Mouse (Mus musculus): Measurements from ENCODE around the gene Kctd15. TPM values are rescaled to one million over a fixed set of nuclear protein-coding genes. Genes with fewer than 3 reads are reported as not detected.

Kctd15 gene
- polyA plus RNA-seq, 1 experiment from 2014 or later: 7.4 TPM

- Histone ChIP-seq H3K9ac (replicated peaks; ENCODE audit: low read depth) (no peak overlapping the region), H3K27ac (ENCODE audit: low read length) (no peak overlapping the region), H3K4me1 (ENCODE audit: insufficient read depth, low read depth, low read length) (no peaks in the 10 kb centered on the region), H3K27me3 (replicated peaks; ENCODE audit: insufficient read depth, low read length) (peaks cover 17% of the 10 kb centered on the region), H3K9me3 (ENCODE audit: low read length) (no peaks in the 10 kb centered on the region), H3K4me2 (replicated peaks; ENCODE audit: low read depth, low read length) (no peak overlapping the region), H3K4me3 (ENCODE audit: low read depth, low read length) (no peak overlapping the region), H3K36me3 (ENCODE audit: insufficient read depth, low read length) (no peaks in the 10 kb centered on the region)
- ATAC-seq (peak; percentile 68), DNase-seq (ENCODE audit: low spot score) (peak; percentile 88)
- TF ChIP-seq EP300 (IDR thresholded peaks at IDR 0.05) (no peak), CTCF (IDR thresholded peaks at IDR 0.05) (peak; percentile 100)
- 0% methylated on average over 6 of the region's 6 CpGs for WGBS
Measured at GRCm38 (mm10) chr7:34671911-34672310, 15.4 kb upstream of the Kctd15 start.

- ATAC-seq (no peak), DNase-seq (ENCODE audit: low spot score) (no peak)
- no peak for TF ChIP-seq EP300 (IDR thresholded peaks at IDR 0.05)
- H3K27me3 ChIP-seq (replicated peaks; ENCODE audit: insufficient read depth, low read length): peaks cover 14% of the 10 kb centered on the region
- no peak overlapping the region for H3K4me2 ChIP-seq (replicated peaks; ENCODE audit: low read depth, low read length)
- no peak overlapping the region for H3K9ac ChIP-seq (replicated peaks; ENCODE audit: low read depth)
- no peak overlapping the region for H3K27ac ChIP-seq (ENCODE audit: low read length)
- H3K9me3 ChIP-seq (ENCODE audit: low read length): no peaks in the 10 kb centered on the region
- no peaks in the 10 kb centered on the region for H3K4me1 ChIP-seq (ENCODE audit: insufficient read depth, low read depth, low read length)
- H3K36me3 ChIP-seq (ENCODE audit: insufficient read depth, low read length): no peaks in the 10 kb centered on the region
- 84% methylated on average over 3 of the region's 3 CpGs for WGBS
- H3K4me3 ChIP-seq (ENCODE audit: low read depth, low read length): no peak overlapping the region
Measured at GRCm38 (mm10) chr7:34670778-34671177, 14.2 kb upstream of the Kctd15 start.

- no peak overlapping the region for H3K4me2 ChIP-seq (replicated peaks; ENCODE audit: low read depth, low read length)
- no peak for ATAC-seq
- H3K36me3 ChIP-seq (ENCODE audit: insufficient read depth, low read length): no peaks in the 10 kb centered on the region
- no peak overlapping the region for H3K27ac ChIP-seq (ENCODE audit: low read length)
- WGBS: 15% methylated on average over 9 of the region's 9 CpGs
- H3K9ac ChIP-seq (replicated peaks; ENCODE audit: low read depth): no peak overlapping the region
- no peak for DNase-seq (ENCODE audit: low spot score)
- no peaks in the 10 kb centered on the region for H3K9me3 ChIP-seq (ENCODE audit: low read length)
- no peaks in the 10 kb centered on the region; the same call in 1 of the 2 replicates for H3K27me3 ChIP-seq (replicated peaks; ENCODE audit: insufficient read depth, low read length)
- TF ChIP-seq EP300 (IDR thresholded peaks at IDR 0.05): no peak
- TF ChIP-seq CTCF (IDR thresholded peaks at IDR 0.05): no peak
- H3K4me1 ChIP-seq (ENCODE audit: insufficient read depth, low read depth, low read length): no peaks in the 10 kb centered on the region
- no peak overlapping the region for H3K4me3 ChIP-seq (ENCODE audit: low read depth, low read length)
Measured at GRCm38 (mm10) chr7:34669336-34669735, 12.8 kb upstream of the Kctd15 start.

DNA sequence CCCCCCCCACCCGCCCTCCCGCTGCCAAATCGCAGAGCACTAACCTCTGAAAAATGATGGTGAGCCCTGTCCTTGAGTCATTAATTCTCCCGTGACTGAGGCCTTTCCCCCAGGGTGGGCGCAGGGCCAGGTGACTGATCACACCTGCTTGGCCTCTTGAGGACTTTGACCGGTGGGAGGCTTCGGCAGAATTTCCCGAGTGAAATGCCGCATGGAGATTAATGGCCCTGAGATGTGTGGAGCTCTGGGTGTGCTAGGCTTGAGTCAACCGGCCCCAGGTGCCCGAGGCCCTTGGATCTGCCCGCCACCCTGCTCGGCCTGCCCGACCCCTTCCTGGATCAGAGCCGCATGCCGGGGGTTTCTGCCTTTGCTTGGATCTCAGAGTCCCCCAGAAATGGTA, 11.3 kb upstream of the Kctd15 start:
- H3K4me2 ChIP-seq (replicated peaks; ENCODE audit: low read depth, low read length): no peak overlapping the region
- DNase-seq (ENCODE audit: low spot score): no peak
- H3K27me3 ChIP-seq (replicated peaks; ENCODE audit: insufficient read depth, low read length): no peaks in the 10 kb centered on the region
- H3K4me3 ChIP-seq (ENCODE audit: low read depth, low read length): no peak overlapping the region
- H3K4me1 ChIP-seq (ENCODE audit: insufficient read depth, low read depth, low read length): no peaks in the 10 kb centered on the region
- H3K9me3 ChIP-seq (ENCODE audit: low read length): no peaks in the 10 kb centered on the region
- no peak for TF ChIP-seq EP300 (IDR thresholded peaks at IDR 0.05)
- TF ChIP-seq CTCF (IDR thresholded peaks at IDR 0.05): no peak
- WGBS: 74% methylated on average over 16 of the region's 16 CpGs
- no peak overlapping the region for H3K9ac ChIP-seq (replicated peaks; ENCODE audit: low read depth)
- H3K27ac ChIP-seq (ENCODE audit: low read length): no peak overlapping the region
- no peak for ATAC-seq
- H3K36me3 ChIP-seq (ENCODE audit: insufficient read depth, low read length): no peaks in the 10 kb centered on the region

DNA sequence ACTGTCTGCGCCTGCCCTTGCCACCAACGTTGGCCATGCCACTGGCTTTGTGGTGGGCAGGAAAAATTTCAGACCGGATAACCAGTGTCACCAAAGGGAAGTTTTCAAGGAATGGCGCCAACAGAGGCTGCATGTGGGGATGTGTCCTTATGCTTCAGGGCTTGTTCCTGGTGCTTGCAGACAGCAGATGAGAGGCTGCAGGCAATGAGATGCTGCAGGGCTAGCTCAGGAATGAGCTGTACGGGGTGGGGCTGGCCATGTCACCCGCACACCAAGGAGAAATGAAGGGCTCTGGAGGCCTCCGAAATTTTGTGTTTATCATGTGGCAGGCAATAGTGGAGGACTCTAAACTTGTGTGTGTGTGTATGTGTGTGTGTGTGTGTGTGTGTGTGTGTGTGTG, 6.6 kb upstream of the Kctd15 start:
- Histone ChIP-seq H3K4me3 (ENCODE audit: low read depth, low read length) (no peak overlapping the region), H3K27ac (ENCODE audit: low read length) (no peak overlapping the region), H3K36me3 (ENCODE audit: insufficient read depth, low read length) (no peaks in the 10 kb centered on the region), H3K4me1 (ENCODE audit: insufficient read depth, low read depth, low read length) (no peaks in the 10 kb centered on the region), H3K9me3 (ENCODE audit: low read length) (no peaks in the 10 kb centered on the region), H3K27me3 (replicated peaks; ENCODE audit: insufficient read depth, low read length) (no peaks in the 10 kb centered on the region), H3K4me2 (replicated peaks; ENCODE audit: low read depth, low read length) (no peak overlapping the region), H3K9ac (replicated peaks; ENCODE audit: low read depth) (no peak overlapping the region)
- WGBS: 49% methylated on average over 7 of the region's 7 CpGs
- TF ChIP-seq CTCF (IDR thresholded peaks at IDR 0.05) (no peak), EP300 (IDR thresholded peaks at IDR 0.05) (no peak)
- ATAC-seq: no peak
- no peak for DNase-seq (ENCODE audit: low spot score)

DNA sequence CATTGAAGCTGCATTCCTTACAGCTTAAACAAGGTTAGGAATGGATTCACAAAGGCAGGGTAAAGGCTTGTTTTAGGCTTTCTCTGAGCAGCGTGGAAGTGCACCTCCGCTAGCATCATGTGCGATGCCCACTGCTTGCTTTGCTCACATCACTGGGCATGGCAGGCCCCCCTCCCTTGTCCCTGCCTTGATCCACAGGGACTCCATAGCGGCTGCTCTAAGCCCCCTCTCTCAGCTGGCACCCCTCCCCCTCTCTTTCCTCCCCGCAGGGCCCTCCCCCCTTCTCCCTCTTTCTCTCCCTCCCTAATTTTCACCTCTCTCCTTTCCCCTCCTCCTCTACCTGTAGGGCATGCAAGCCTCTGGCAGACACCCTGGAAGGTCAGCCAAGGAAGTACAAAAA, 5.7 kb upstream of the Kctd15 start:
- no peaks in the 10 kb centered on the region for H3K9me3 ChIP-seq (ENCODE audit: low read length)
- WGBS: 28% methylated on average over 5 of the region's 5 CpGs
- H3K4me3 ChIP-seq (ENCODE audit: low read depth, low read length): no peak overlapping the region
- H3K27ac ChIP-seq (ENCODE audit: low read length): no peak overlapping the region
- H3K27me3 ChIP-seq (replicated peaks; ENCODE audit: insufficient read depth, low read length): no peaks in the 10 kb centered on the region
- TF ChIP-seq EP300 (IDR thresholded peaks at IDR 0.05): no peak
- TF ChIP-seq CTCF (IDR thresholded peaks at IDR 0.05): no peak
- no peak for DNase-seq (ENCODE audit: low spot score)
- H3K9ac ChIP-seq (replicated peaks; ENCODE audit: low read depth): no peak overlapping the region
- ATAC-seq: no peak
- no peaks in the 10 kb centered on the region for H3K4me1 ChIP-seq (ENCODE audit: insufficient read depth, low read depth, low read length)
- no peaks in the 10 kb centered on the region for H3K36me3 ChIP-seq (ENCODE audit: insufficient read depth, low read length)
- no peak overlapping the region for H3K4me2 ChIP-seq (replicated peaks; ENCODE audit: low read depth, low read length)

Data from lung, postnatal 0 days (tissue).